Mouse (Mus musculus) liver, embryonic 14.5 days (tissue): ENCODE measurements around the gene Tbcc.

Experiments
- CTCF ChIP-seq: IDR thresholded peaks from 2 replicates; pipeline ENCODE4 v1.5.1; 2016; ENCODE audit warnings: antibody characterized with exemption, low read depth, control low read depth
- EP300 ChIP-seq: IDR thresholded peaks from 2 replicates; pipeline ENCODE4 v1.6.1; 2016; ENCODE audit warnings: antibody characterized with exemption, low read depth

DNA sequence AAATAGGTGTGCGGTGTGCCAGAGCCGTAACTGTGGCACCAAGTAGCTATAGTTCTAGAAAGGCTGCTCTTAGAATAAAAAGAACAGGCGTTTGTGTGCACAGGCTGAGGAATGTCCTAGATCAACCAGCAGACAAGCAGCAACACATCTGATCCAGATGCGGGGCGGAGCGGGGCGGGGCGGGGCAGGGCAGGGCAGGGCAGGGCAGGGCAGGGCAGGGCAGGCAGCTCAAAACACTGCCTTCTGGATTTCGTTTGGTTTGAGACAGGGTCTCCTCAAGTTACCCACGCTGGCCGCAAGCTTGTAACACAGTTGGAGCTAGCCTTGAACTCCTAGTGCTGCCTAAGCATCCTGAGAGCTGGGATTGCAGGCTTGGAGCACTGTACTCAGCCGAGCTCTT, 38.8 kb downstream of the Tbcc start:
- no peak for TF ChIP-seq CTCF
- no peak for TF ChIP-seq EP300
